Mouse (Mus musculus) kidney, embryonic 15.5 days (tissue): ENCODE data around the gene Dhx32. TPM values are rescaled to one million over a fixed set of nuclear protein-coding genes. Genes with fewer than 3 reads are reported as not detected.

Experiments used
- ATAC-seq: fragments of 200-750 bp; cut with Nextera tagmentation; replicated peaks from 2 replicates; pipeline ENCODE4 v1.8.0; 2017; ENCODE audit warnings: moderate TSS enrichment; ENCODE audit not compliant: low FRiP score
- H3K27ac ChIP-seq: fragments of 300-500 bp; sonication (generic); 2 replicates; pipeline ENCODE4 v1.5.1; 2015; ENCODE audit warnings: mild to moderate bottlenecking, inconsistent platforms
- H3K27me3 ChIP-seq: fragments of 300-500 bp; sonication (generic); 2 replicates; pipeline ENCODE4 v1.6.1; 2015; ENCODE audit warnings: inconsistent platforms
- H3K36me3 ChIP-seq: fragments of 300-500 bp; sonication (generic); 2 replicates; pipeline ENCODE4 v1.6.1; 2015; ENCODE audit warnings: inconsistent platforms
- H3K4me1 ChIP-seq: fragments of 300-500 bp; sonication (generic); 2 replicates; pipeline ENCODE4 v1.6.1; 2015; ENCODE audit warnings: inconsistent platforms
- H3K4me2 ChIP-seq: fragments of 300-500 bp; sonication (generic); 2 replicates; pipeline ENCODE4 v1.6.1; 2015; ENCODE audit warnings: moderate library complexity, mild to moderate bottlenecking, inconsistent platforms
- H3K4me3 ChIP-seq: fragments of 300-500 bp; sonication (generic); replicated peaks from 2 replicates; pipeline ENCODE4 v1.5.1; 2015; ENCODE audit warnings: mild to moderate bottlenecking, inconsistent platforms
- H3K9ac ChIP-seq: fragments of 300-500 bp; sonication (generic); 2 replicates; pipeline ENCODE4 v1.6.1; 2015; ENCODE audit warnings: mild to moderate bottlenecking, inconsistent platforms
- H3K9me3 ChIP-seq: fragments of 300-500 bp; sonication (generic); replicated peaks from 2 replicates; pipeline ENCODE4 v1.6.1; 2016; ENCODE audit warnings: inconsistent platforms
- WGBS: fragments of 180-500 bp; shearing (Covaris S2); methylation state at CpG from one replicate; pipeline ENCODE4 v1.1.7; 2015; ENCODE audit warnings: mixed read lengths; 5-methylcytosine and 5-hydroxymethylcytosine counted together
- polyA plus RNA-seq: library from polyadenylated mRNA; unstranded; fragments of >200 nt; fragmentation: Nextera tagmentation; extraction: Ambion mirVana; gene quantifications from 2 replicates; pipeline ENCODE4 v1.2.1, GENCODE M21; 2015

Dhx32 gene
- polyA plus RNA-seq, 1 experiment from 2014 or later, result 21.3 TPM

GRCm38 (mm10) chr7:133768517-133768916, 14.0 kb downstream of the Dhx32 start:
- H3K4me1 ChIP-seq, result no peaks in the 10 kb centered on the region
- no peak overlapping the region for H3K4me2 ChIP-seq
- no peaks in the 10 kb centered on the region for H3K36me3 ChIP-seq
- no peak for ATAC-seq
- H3K9me3 ChIP-seq, result no peaks in the 10 kb centered on the region
- H3K9ac ChIP-seq, result no peak overlapping the region
- H3K27me3 ChIP-seq, result peaks cover 3% of the 10 kb centered on the region; the same call in 1 of the 2 replicates
- H3K27ac ChIP-seq, result no peak overlapping the region
- H3K4me3 ChIP-seq, result no peak overlapping the region
- WGBS, result 50% methylated on average over 5 of the region's 5 CpGs

GRCm38 (mm10) chr7:133768027-133768426, 14.5 kb downstream of the Dhx32 start:
- Histone ChIP-seq H3K27me3 (peaks cover 2% of the 10 kb centered on the region; the same call in 1 of the 2 replicates), H3K4me1 (no peaks in the 10 kb centered on the region), H3K9me3 (no peaks in the 10 kb centered on the region), H3K9ac (no peak overlapping the region), H3K4me3 (no peak overlapping the region), H3K27ac (no peak overlapping the region), H3K36me3 (no peaks in the 10 kb centered on the region), H3K4me2 (no peak overlapping the region)
- 79% methylated on average over 4 of the region's 4 CpGs for WGBS
- no peak for ATAC-seq

- Histone ChIP-seq H3K27ac (no peak overlapping the region), H3K4me1 (no peaks in the 10 kb centered on the region), H3K4me3 (no peak overlapping the region), H3K9me3 (no peaks in the 10 kb centered on the region), H3K9ac (no peak overlapping the region), H3K4me2 (no peak overlapping the region), H3K36me3 (no peaks in the 10 kb centered on the region), H3K27me3 (no peaks in the 10 kb centered on the region)
- WGBS, result 89% methylated on average over 13 of the region's 13 CpGs
- ATAC-seq, result no peak
Measured at GRCm38 (mm10) chr7:133765849-133766243, 16.7 kb downstream of the Dhx32 start.

- Histone ChIP-seq H3K36me3 (no peaks in the 10 kb centered on the region), H3K27me3 (no peaks in the 10 kb centered on the region), H3K9me3 (no peaks in the 10 kb centered on the region), H3K4me1 (no peaks in the 10 kb centered on the region; the same call in 1 of the 2 replicates), H3K4me2 (no peak overlapping the region), H3K27ac (no peak overlapping the region), H3K9ac (no peak overlapping the region), H3K4me3 (no peak overlapping the region)
- ATAC-seq, result no peak
- 71% methylated on average over 10 of the region's 10 CpGs for WGBS
Measured at GRCm38 (mm10) chr7:133765240-133765848, 17.2 kb downstream of the Dhx32 start.

- no peak overlapping the region for H3K27ac ChIP-seq
- H3K9ac ChIP-seq, result no peak overlapping the region
- H3K36me3 ChIP-seq, result no peaks in the 10 kb centered on the region
- ATAC-seq, result no peak
- peaks cover 9% of the 10 kb centered on the region for H3K4me1 ChIP-seq
- no peak overlapping the region for H3K4me2 ChIP-seq
- H3K27me3 ChIP-seq, result no peaks in the 10 kb centered on the region
- 81% methylated on average over 2 of the region's 2 CpGs for WGBS
- H3K4me3 ChIP-seq, result no peak overlapping the region
- H3K9me3 ChIP-seq, result no peaks in the 10 kb centered on the region
Measured at GRCm38 (mm10) chr7:133764425-133764824, 18.1 kb downstream of the Dhx32 start.

GRCm38 (mm10) chr7:133762696-133763095, 19.8 kb downstream of the Dhx32 start:
- ATAC-seq, result no peak
- Histone ChIP-seq H3K36me3 (no peaks in the 10 kb centered on the region), H3K9me3 (no peaks in the 10 kb centered on the region), H3K4me3 (no peak overlapping the region), H3K4me2 (no peak overlapping the region), H3K4me1 (peaks cover 9% of the 10 kb centered on the region), H3K9ac (no peak overlapping the region), H3K27me3 (no peaks in the 10 kb centered on the region), H3K27ac (no peak overlapping the region)
- 66% methylated on average over 6 of the region's 6 CpGs for WGBS

GRCm38 (mm10) chr7:133759611-133760353, 22.7 kb downstream of the Dhx32 start:
- Histone ChIP-seq H3K36me3 (no peaks in the 10 kb centered on the region), H3K4me2 (peak overlapping the region; percentile 47), H3K27me3 (no peaks in the 10 kb centered on the region), H3K27ac (no peak overlapping the region), H3K4me3 (peak overlapping the region; percentile 6), H3K9ac (no peak overlapping the region), H3K9me3 (no peaks in the 10 kb centered on the region), H3K4me1 (peaks cover 14% of the 10 kb centered on the region)
- 15% methylated on average over 27 of the region's 27 CpGs for WGBS
- ATAC-seq, result peak; percentile 69

GRCm38 (mm10) chr7:133758716-133759115, 23.8 kb downstream of the Dhx32 start:
- no peak overlapping the region for H3K4me3 ChIP-seq
- no peak overlapping the region for H3K4me2 ChIP-seq
- no peaks in the 10 kb centered on the region for H3K36me3 ChIP-seq
- no peaks in the 10 kb centered on the region for H3K9me3 ChIP-seq
- H3K4me1 ChIP-seq, result peaks cover 14% of the 10 kb centered on the region
- ATAC-seq, result no peak
- H3K27me3 ChIP-seq, result no peaks in the 10 kb centered on the region
- 94% methylated on average over 5 of the region's 5 CpGs for WGBS
- no peak overlapping the region for H3K9ac ChIP-seq
- no peak overlapping the region for H3K27ac ChIP-seq

- Histone ChIP-seq H3K36me3 (no peaks in the 10 kb centered on the region), H3K4me3 (no peak overlapping the region), H3K9ac (no peak overlapping the region), H3K27ac (no peak overlapping the region), H3K9me3 (no peaks in the 10 kb centered on the region), H3K27me3 (no peaks in the 10 kb centered on the region), H3K4me1 (peaks cover 14% of the 10 kb centered on the region), H3K4me2 (no peak overlapping the region)
- no peak for ATAC-seq
- 43% methylated on average over 5 of the region's 5 CpGs for WGBS
Measured at GRCm38 (mm10) chr7:133757961-133758455, 24.5 kb downstream of the Dhx32 start.

- 77% methylated on average over 5 of the region's 5 CpGs for WGBS
- Histone ChIP-seq H3K4me1 (0 out of 2 replicates have a peak, but pooled peaks cover 10% of the 10 kb centered on the region), H3K27ac (no peak overlapping the region), H3K4me2 (no peak overlapping the region), H3K27me3 (no peaks in the 10 kb centered on the region), H3K9ac (no peak overlapping the region), H3K36me3 (no peaks in the 10 kb centered on the region), H3K4me3 (no peak overlapping the region), H3K9me3 (no peaks in the 10 kb centered on the region)
- ATAC-seq, result no peak
Measured at GRCm38 (mm10) chr7:133751163-133751562, 31.4 kb downstream of the Dhx32 start.

- 0 out of 2 replicates have a peak, but pooled peaks have one; percentile 46 for ATAC-seq
- no peak overlapping the region for H3K4me2 ChIP-seq
- no peaks in the 10 kb centered on the region for H3K27me3 ChIP-seq
- H3K4me3 ChIP-seq, result no peak overlapping the region
- no peak overlapping the region for H3K9ac ChIP-seq
- 0 out of 2 replicates have a peak, but pooled peaks cover 10% of the 10 kb centered on the region for H3K4me1 ChIP-seq
- no peak overlapping the region for H3K27ac ChIP-seq
- H3K36me3 ChIP-seq, result no peaks in the 10 kb centered on the region
- 62% methylated on average over 5 of the region's 5 CpGs for WGBS
- H3K9me3 ChIP-seq, result no peaks in the 10 kb centered on the region
Measured at GRCm38 (mm10) chr7:133750666-133751065, 31.9 kb downstream of the Dhx32 start.

GRCm38 (mm10) chr7:133748753-133749152, 33.8 kb downstream of the Dhx32 start:
- H3K9me3 ChIP-seq, result no peaks in the 10 kb centered on the region
- H3K27ac ChIP-seq, result no peak overlapping the region
- no peak for ATAC-seq
- peaks cover 10% of the 10 kb centered on the region for H3K4me1 ChIP-seq
- no peak overlapping the region for H3K4me2 ChIP-seq
- H3K9ac ChIP-seq, result no peak overlapping the region
- no peaks in the 10 kb centered on the region for H3K27me3 ChIP-seq
- H3K36me3 ChIP-seq, result no peaks in the 10 kb centered on the region
- no peak overlapping the region for H3K4me3 ChIP-seq
- WGBS, result 84% methylated on average over 14 of the region's 14 CpGs
